Mouse (Mus musculus) forelimb bud, embryonic 11.5 days (tissue): ENCODE data around the gene Ets1.

Experiments
- DNase-seq: peaks from one replicate; pipeline ENCODE4 v3.0.0-alpha.2; 2012; ENCODE audit warnings: low read depth, low spot score

The Ets1 gene

GRCm38 (mm10) chr9:32730656-32731590 lies 94.9 kb downstream of the Ets1 start:
- no peak for DNase-seq

GRCm38 (mm10) chr9:32731787-32732186 lies 95.8 kb downstream of the Ets1 start:
- DNase-seq = no peak

- no peak for DNase-seq
These were observed 99.0 kb downstream of the Ets1 start for GRCm38 (mm10) chr9:32735071-32735470.

- no peak for DNase-seq
These were observed 100.0 kb downstream of the Ets1 start for GRCm38 (mm10) chr9:32736051-32736450.

- no peak for DNase-seq
These were observed 104.0 kb downstream of the Ets1 start for GRCm38 (mm10) chr9:32739988-32740387.

GRCm38 (mm10) chr9:32740751-32741387 lies 104.8 kb downstream of the Ets1 start:
- no peak for DNase-seq

GRCm38 (mm10) chr9:32741681-32742080 lies 105.7 kb downstream of the Ets1 start:
- peak; percentile 31 for DNase-seq

- DNase-seq = no peak
These were observed 107.1 kb downstream of the Ets1 start for GRCm38 (mm10) chr9:32743157-32743556.

GRCm38 (mm10) chr9:32743642-32744161 lies 107.7 kb downstream of the Ets1 start:
- DNase-seq = no peak

GRCm38 (mm10) chr9:32744288-32744687 lies 108.3 kb downstream of the Ets1 start:
- DNase-seq = no peak

GRCm38 (mm10) chr9:32745079-32745763 lies 109.2 kb downstream of the Ets1 start:
- DNase-seq = no peak

GRCm38 (mm10) chr9:32745998-32746397 lies 110.0 kb downstream of the Ets1 start:
- DNase-seq = peak; percentile 63

- DNase-seq = no peak
These were observed 110.6 kb downstream of the Ets1 start for GRCm38 (mm10) chr9:32746615-32747014.

GRCm38 (mm10) chr9:32747624-32748023 lies 111.6 kb downstream of the Ets1 start:
- no peak for DNase-seq

- no peak for DNase-seq
These were observed 112.5 kb downstream of the Ets1 start for GRCm38 (mm10) chr9:32748552-32748951.

GRCm38 (mm10) chr9:32749721-32750480 lies 113.9 kb downstream of the Ets1 start:
- DNase-seq = no peak

- DNase-seq = no peak
These were observed 116.6 kb downstream of the Ets1 start for GRCm38 (mm10) chr9:32752602-32753001.

- no peak for DNase-seq
These were observed 118.3 kb downstream of the Ets1 start for GRCm38 (mm10) chr9:32754311-32754710.

GRCm38 (mm10) chr9:32756002-32756401 lies 120.0 kb downstream of the Ets1 start:
- no peak for DNase-seq

GRCm38 (mm10) chr9:32758280-32758905 lies 122.4 kb downstream of the Ets1 start:
- peak; percentile 35 for DNase-seq

- DNase-seq = no peak
These were observed 124.7 kb downstream of the Ets1 start for GRCm38 (mm10) chr9:32760649-32761157.
